Mouse (Mus musculus) telencephalon, adult 2 months (tissue): ENCODE measurements around the gene Car6.

Source experiments
- DNase-seq: peaks from one replicate; pipeline ENCODE4 v3.0.0-alpha.2; 2011; ENCODE audit warnings: low read depth, low spot score

The Car6 gene

GRCm38 (mm10) chr4:150201232-150201631 lies at the start of gene Car6:
Car6 (minus strand) TSS chr4:150201332.
- no peak for DNase-seq

- DNase-seq, result no peak
These were observed 48.7 kb upstream of the Car6 start for GRCm38 (mm10) chr4:150249731-150250270.

GRCm38 (mm10) chr4:150248917-150249316 lies 47.8 kb upstream of the Car6 start:
- no peak for DNase-seq

GRCm38 (mm10) chr4:150248009-150248408 lies 46.9 kb upstream of the Car6 start:
- no peak for DNase-seq

- no peak for DNase-seq
These were observed 44.7 kb upstream of the Car6 start for GRCm38 (mm10) chr4:150245876-150246275.

GRCm38 (mm10) chr4:150242745-150243144 lies 41.6 kb upstream of the Car6 start:
- DNase-seq, result no peak

DNA sequence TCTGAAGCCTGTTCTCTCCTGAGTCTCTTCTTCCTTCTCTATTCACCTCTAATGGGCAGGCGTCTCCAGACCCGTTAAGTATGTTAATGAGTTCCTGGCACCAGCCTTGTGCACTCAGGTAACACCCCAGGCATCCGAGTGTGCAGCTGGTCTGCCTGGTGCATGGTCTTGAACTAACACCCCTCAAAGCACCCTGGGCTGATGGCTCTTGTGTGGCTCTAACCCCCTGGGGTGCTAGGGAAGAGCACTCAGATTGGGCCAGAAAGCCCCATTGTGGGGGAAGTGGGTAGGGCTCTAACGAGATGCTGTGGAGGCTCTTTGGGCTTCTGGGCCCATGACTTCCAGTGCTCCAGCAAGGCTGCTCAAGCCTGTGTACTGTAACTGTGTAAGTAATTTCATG lies 40.6 kb upstream of the Car6 start:
- DNase-seq, result no peak

DNA sequence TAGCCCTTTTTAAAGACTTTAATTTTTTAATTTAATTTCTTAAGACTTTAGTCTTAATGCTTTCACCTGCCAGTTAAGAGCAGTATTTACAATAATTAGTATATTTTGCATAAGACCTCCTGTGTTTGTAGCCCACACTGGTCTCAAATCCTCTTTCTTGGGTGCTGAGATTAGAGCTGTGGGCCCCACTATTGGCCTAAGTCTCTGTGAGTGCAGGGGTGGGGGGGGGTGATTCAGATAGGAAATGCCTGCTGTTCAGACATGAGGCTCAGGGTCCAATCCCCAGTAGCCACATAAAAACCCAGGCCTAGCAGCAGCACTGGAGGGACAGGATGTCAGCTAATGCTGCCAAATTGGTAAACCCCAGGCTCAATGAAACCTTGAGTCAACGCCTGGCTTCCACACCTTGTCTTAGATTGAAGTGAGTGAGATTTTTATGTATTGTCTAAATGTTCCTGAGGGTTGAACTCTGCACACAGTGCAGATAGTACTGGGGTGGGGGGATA lies 39.3 kb upstream of the Car6 start:
- no peak for DNase-seq

GRCm38 (mm10) chr4:150239951-150240368 lies 38.8 kb upstream of the Car6 start:
- DNase-seq, result no peak

GRCm38 (mm10) chr4:150239503-150239902 lies 38.4 kb upstream of the Car6 start:
- DNase-seq, result no peak

GRCm38 (mm10) chr4:150239087-150239480 lies 38.0 kb upstream of the Car6 start:
- no peak for DNase-seq

GRCm38 (mm10) chr4:150238433-150239086 lies 37.4 kb upstream of the Car6 start:
- no peak for DNase-seq

- no peak for DNase-seq
These were observed 36.7 kb upstream of the Car6 start for GRCm38 (mm10) chr4:150237636-150238361.

- DNase-seq, result no peak
These were observed 35.7 kb upstream of the Car6 start, which contains the start of gene Eno1 for GRCm38 (mm10) chr4:150236521-150237481. Eno1 (plus strand) TSS chr4:150236721.

- DNase-seq, result no peak
These were observed 34.9 kb upstream of the Car6 start for GRCm38 (mm10) chr4:150236031-150236430.

DNA sequence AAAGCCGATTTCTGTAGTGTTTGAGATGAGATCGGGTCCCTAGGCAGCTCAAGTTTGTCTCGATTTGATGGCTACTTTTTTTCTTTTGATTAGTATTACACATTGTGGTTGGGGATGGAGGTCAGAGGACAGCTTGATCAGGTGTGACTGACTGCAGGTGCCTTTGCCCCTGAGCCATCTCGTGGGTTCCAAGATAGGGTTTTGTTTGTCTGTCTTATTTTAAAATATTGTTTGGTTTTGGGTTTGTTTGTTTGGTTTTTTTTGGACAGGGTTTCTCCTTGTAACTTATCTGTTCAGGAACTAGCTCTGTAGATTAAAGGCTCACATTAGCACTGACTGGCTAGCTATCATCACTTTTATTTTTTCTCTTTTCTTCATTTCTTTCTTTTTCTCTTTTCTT lies 34.5 kb upstream of the Car6 start:
- DNase-seq, result no peak

DNA sequence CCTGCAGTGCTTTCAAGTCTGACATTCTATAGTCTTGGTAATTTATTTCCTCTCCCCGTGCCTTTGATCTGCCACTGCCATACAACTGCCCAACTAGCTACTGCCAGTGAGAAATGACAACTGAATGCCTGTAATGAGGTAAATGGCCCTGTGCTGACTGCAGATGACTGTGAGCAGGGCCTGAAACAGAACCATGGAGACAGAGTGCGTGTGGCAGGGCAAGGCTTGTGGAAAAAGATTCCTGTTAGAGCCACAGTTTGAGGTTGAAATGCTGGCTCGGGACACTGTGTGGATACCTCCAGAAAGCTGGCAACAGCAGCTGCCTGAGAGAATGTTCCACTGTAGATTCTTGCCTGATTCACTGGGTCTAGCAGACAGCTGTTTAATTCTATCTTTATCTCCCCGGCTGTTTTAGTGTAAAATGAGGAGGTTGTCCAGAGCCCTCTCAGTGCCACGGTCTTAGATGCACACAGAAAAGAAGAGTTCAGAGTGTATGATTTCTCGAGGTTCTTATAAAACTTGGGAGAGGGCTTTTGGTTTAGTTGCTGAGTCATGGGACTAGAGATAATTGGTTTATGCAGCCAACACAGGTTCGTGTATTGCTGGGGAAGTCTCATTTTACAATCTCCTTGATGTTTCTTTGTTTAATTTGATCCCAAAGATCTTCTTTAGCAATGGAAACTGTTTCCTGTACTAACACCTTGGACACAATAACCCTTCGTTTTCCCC lies 33.6 kb upstream of the Car6 start:
- no peak for DNase-seq

- DNase-seq, result no peak
These were observed 30.7 kb upstream of the Car6 start for GRCm38 (mm10) chr4:150231871-150232270.

- peak; percentile 91 for DNase-seq
These were observed 29.6 kb upstream of the Car6 start for GRCm38 (mm10) chr4:150230460-150231407.
